Mouse (Mus musculus) brain, embryonic 18.5 days (tissue): ENCODE results near the gene Aig1.

Experiments
- DNase-seq: peaks from one replicate; pipeline ENCODE4 v3.0.0-alpha.2; 2012; ENCODE audit warnings: low read depth, low spot score

Gene Aig1

GRCm38 (mm10) chr10:13782235-13782757 lies 86.5 kb downstream of the Aig1 start:
- no peak for DNase-seq

DNA sequence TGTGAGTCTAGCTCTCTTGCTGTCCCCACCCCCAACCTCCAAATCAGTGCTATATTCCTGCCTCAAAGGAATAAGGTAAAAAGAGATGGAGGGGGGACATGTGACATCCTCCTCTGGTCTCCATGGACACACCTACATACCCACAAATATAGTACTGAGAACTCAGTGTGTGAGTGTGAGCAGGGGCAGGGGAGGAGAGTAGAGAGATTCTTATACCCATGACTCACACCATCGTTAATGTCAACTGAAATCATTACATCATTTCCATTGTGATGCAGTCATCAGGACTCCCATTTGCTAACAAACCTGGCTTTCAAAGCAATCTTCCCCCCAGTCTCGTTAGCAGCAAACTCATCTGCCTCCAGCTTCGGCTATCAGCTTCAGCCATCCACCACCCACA lies 92.8 kb downstream of the Aig1 start:
- DNase-seq = no peak

GRCm38 (mm10) chr10:13775411-13775810 lies 93.4 kb downstream of the Aig1 start:
- no peak for DNase-seq

DNA sequence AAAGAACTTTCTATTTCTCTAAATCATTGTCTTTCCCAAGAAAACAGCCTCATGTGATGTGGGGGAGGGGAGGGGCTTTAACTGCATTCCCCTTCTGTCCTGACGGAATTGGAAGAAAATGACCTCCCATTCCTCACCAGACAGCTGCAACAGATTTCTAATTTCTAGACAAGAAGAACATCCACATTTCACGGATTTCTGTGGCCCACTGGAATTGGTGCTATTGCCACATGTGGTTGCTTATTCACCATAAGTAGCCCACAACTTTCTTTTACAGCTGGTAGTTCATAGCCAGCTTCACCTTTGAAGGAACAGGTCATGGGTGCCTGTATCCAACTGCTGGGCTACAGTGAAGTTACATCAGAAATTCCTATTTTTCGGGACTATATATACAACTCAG lies 93.9 kb downstream of the Aig1 start:
- no peak for DNase-seq

DNA sequence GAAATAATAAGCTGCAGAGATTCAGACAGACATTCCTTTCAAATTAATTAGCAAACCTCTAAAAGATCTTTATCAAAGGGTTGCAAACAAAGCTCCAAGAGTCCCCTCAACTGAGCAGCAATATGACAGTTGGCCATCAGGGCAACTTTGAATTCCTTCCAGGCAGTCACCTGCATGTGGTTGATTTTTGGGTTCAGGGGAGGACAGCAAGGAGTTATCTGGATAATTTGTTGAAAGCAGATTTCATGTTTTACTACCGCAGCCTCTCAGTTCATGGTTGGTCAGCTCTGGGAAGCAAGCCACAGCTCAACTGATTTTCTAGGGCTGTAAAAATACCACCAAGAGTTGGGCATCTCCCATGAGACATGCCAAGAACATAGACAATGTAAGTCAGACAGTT lies 98.1 kb downstream of the Aig1 start:
- DNase-seq = no peak

- no peak for DNase-seq
Observed at GRCm38 (mm10) chr10:13769789-13770188, 99.0 kb downstream of the Aig1 start.

GRCm38 (mm10) chr10:13768866-13769265 lies 99.9 kb downstream of the Aig1 start:
- DNase-seq = no peak

- no peak for DNase-seq
Observed at GRCm38 (mm10) chr10:13767076-13767475, 101.7 kb downstream of the Aig1 start.

DNA sequence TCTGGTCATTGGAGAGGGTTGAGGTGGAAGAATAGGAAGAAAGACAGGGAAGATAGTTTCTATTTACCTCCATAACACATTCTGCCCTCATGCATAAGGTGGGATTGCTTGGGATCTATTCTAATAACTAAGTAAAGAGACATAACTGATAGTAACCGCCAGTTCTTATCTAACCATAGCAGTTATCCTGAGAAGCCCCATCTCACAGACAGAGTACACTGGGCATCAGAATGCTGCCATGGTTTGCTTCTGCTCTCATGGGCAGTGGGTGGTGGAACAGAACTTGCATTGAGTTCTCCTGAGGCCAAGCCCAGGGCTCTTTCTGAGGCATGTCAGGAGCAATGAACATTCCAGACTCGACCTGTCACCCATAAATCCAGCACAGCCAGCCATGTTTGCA lies 105.6 kb downstream of the Aig1 start:
- no peak for DNase-seq

DNA sequence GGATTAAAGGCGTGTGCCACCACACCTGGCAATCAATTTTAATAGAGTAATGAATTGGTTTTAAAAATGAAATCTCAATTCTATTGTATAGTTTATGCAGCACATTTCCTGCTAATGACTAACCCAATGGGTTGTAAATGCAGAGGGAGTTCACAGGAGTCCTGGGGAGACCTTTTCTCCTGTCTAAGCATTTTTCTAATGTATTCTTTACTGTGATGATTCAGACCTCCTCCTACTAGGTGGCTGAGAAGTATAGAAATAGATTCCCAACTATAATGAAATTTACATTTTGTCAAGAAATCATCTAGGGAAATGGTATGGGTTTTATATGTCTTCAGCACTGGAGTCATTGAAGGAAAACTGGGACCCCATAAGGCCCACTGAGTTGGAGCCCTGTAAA lies 114.1 kb downstream of the Aig1 start:
- DNase-seq = no peak

DNA sequence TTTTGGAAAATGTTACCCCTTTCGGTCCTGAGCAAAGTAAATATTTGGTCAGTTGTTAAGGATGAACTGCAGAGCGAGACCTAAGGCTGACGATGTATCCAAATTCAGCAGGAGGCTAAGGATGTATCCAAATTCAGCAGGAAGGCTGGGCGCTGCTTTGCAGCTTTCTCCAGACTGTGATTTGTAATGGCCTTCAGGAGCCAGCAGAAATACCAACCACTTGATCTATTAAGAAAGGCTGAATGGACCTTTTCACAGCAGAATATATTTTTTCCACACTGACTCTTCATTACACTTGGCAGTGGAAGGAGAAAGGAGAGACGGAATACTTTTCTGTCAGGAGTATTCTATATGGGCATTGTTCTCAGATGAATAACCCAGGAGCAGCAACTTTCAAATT lies 115.0 kb downstream of the Aig1 start:
- DNase-seq = no peak

DNA sequence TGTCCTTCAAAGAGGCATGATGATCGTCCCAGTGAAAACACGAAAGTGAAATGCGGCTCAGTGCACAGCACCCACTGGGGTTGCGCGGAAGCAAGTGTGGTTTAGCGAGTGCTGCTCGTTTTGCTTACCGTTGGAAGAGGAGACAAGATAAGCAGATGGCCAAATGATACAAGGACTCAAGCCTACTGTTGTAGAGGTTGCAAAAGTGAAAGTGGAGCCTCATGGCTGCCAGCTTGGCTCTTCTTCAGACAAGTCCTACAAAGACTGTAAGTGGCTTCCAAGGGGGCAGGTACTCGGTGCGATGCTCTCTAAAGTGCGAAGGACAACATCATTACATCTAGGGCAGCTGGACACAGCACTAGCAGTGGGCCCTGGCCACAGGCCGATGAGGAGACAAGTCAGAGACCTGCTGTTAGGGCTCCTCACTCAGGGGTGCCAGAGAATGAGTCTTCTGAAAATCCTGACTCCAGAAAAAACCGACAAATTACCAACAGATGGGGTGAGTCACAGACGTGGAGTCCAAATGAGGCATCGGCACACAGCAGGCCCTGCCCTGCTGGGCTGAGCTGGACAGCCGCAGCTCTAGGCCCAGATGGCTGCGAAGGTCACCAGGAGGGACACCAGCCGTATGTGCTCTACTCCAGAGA lies 129.2 kb downstream of the Aig1 start:
- no peak for DNase-seq

- no peak for DNase-seq
Observed at GRCm38 (mm10) chr10:13730039-13730748, 138.6 kb downstream of the Aig1 start.

DNA sequence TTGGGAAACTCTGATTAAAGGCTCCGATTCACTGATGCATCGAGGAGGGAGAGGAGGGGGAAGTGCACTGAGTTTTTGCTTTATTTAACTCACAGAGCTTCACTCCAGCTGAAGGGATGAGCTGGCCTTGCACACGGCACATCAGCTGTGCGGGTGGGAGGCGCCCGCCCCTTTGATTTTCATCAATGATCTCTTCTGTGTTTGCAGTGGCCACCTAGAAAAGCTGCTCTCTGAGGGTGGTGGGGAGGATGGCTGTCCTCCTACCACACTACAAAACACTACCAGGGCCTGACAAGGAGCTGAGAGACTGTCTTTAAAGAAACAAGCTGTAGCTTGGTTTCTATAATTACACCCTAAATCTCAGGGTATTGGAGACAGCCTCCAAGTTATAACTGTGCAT lies 141.1 kb downstream of the Aig1 start:
- DNase-seq = no peak

DNA sequence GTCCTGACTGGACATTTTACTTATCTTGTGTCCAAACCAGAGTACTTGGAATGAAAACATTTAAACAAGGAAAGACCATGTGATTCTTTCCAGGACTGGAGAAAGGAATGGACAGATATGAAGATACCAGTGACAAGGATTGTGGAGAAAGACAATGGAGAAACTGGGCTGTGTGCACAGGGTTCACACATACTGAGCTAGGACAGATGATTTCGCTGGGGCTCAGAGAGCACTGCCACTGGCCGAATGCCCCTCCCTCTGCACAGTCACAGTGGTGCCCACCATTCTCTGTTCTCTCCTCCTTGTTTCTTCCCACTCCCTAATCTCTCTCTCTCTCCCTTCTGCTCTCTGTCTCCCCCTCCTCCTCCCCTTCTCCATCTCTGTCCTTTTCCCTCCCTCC lies 142.6 kb downstream of the Aig1 start:
- DNase-seq = no peak

GRCm38 (mm10) chr10:13725276-13725675 lies 143.5 kb downstream of the Aig1 start:
- no peak for DNase-seq

- DNase-seq = no peak
Observed at GRCm38 (mm10) chr10:13716132-13716531, 152.6 kb downstream of the Aig1 start.

- DNase-seq = no peak
Observed at GRCm38 (mm10) chr10:13715584-13715983, 153.2 kb downstream of the Aig1 start.

DNA sequence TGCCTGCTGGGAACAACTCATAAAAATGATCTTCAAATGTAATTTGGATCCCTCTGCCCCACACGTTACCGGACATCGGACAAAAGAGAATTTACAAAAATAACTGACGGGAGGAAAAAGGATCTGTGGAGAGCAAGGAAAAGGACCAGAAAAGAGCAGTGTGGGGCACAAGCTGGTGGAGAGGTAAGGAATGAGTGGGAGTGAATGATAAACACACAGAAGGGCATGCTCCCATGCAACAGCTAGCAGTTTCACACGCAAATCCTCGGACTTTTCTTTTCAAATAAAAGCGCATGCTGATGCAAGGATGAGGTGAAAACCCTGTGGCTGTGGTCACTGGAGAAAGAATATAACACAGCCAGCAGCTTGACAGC lies 153.9 kb downstream of the Aig1 start:
- DNase-seq = no peak

DNA sequence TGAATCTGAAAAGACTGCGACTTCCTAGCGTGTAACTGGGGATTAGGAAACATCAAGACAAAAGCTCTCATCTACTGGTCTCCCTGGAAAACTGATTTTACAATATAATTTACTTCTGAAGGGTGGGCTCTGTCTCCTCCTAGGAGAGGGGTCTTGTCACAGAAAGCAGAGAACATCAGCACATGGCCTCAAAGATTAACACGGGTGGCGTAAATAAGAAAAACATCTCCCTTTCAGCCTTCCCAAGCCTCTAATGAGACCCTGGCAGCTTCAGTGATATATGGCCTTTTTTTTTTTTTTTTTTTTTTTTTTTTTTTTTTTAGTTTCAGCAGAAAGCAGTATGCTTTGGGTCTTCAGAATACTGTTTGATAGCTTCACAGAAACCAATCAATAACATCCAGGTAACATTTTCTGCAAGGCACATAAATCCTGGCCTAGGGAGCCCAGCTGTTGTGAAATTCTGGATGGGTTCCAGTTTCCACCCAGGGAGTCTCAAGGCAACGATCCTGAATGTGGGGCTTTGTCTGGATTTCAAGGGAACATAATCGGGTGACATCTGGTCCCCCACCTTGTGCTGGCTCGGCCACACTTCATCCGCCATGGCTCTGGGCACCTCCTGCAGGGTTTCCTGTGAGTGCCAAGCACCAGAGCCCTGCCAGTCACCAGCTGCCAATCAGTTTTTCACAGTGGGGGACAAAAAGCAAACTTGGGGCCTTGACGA lies 154.4 kb downstream of the Aig1 start:
- peak; percentile 32 for DNase-seq

- no peak for DNase-seq
Observed at GRCm38 (mm10) chr10:13713711-13714110, 155.1 kb downstream of the Aig1 start.

- no peak for DNase-seq
Observed at GRCm38 (mm10) chr10:13713116-13713515, 155.7 kb downstream of the Aig1 start.
